Mouse (Mus musculus) liver, postnatal 0 days (tissue): ENCODE results near the gene Plekhm3. TPM values are rescaled to one million over a fixed set of nuclear protein-coding genes. Genes with fewer than 3 reads are reported as not detected.
A peak's percentile ranks its signal among the peaks of the same experiment; 100 is the strongest.

Source experiments
- ATAC-seq: fragments of 200-750 bp; cut with Nextera tagmentation; 2 replicates; pipeline ENCODE4 v1.8.0; 2017; ENCODE audit warnings: mild to moderate bottlenecking, moderate library complexity
- DNase-seq: peaks from one replicate; pipeline ENCODE4 v3.0.0-alpha.2; 2016
- H3K27ac ChIP-seq: fragments of 300-500 bp; sonication (generic); 2 replicates; pipeline ENCODE4 v1.5.1; 2014; ENCODE audit warnings: antibody characterized with exemption, moderate library complexity, mild to moderate bottlenecking, low read depth
- H3K27me3 ChIP-seq: fragments of 300-500 bp; sonication (generic); 2 replicates; pipeline ENCODE4 v1.6.1; 2014; ENCODE audit warnings: low read length, control low read depth, mixed read lengths; ENCODE audit not compliant: insufficient read depth
- H3K36me3 ChIP-seq: fragments of 300-500 bp; sonication (generic); replicated peaks from 2 replicates; pipeline ENCODE4 v1.6.1; 2014; ENCODE audit warnings: mild to moderate bottlenecking, control low read depth, low read length, moderate library complexity, mixed read lengths; ENCODE audit not compliant: insufficient read depth
- H3K4me1 ChIP-seq: fragments of 300-500 bp; sonication (generic); 2 replicates; pipeline ENCODE4 v1.6.1; 2014; ENCODE audit warnings: antibody characterized with exemption, mild to moderate bottlenecking, control low read depth; ENCODE audit not compliant: insufficient read depth
- H3K4me2 ChIP-seq: fragments of 300-500 bp; sonication (generic); 2 replicates; pipeline ENCODE4 v1.6.1; 2014; ENCODE audit warnings: low read depth, mild to moderate bottlenecking, low read length, moderate library complexity, mixed read lengths
- H3K4me3 ChIP-seq: fragments of 300-500 bp; sonication (generic); 2 replicates; pipeline ENCODE4 v1.5.1; 2014; ENCODE audit warnings: low read depth, low read length
- H3K9ac ChIP-seq: fragments of 300-500 bp; sonication (generic); replicated peaks from 2 replicates; pipeline ENCODE4 v1.6.1; 2014; ENCODE audit warnings: mild to moderate bottlenecking, moderate library complexity
- H3K9me3 ChIP-seq: fragments of 300-500 bp; sonication (generic); 2 replicates; pipeline ENCODE4 v1.6.1; 2016; ENCODE audit warnings: mild to moderate bottlenecking, control low read depth, low read length, mixed read lengths
- CTCF ChIP-seq: sonication (generic); IDR thresholded peaks from 2 replicates; pipeline ENCODE4 v1.5.1; 2016; ENCODE audit warnings: antibody characterized with exemption, low read depth
- EP300 ChIP-seq: IDR thresholded peaks from 2 replicates; pipeline ENCODE4 v1.6.1; 2016; ENCODE audit warnings: antibody characterized with exemption, low read depth, mild to moderate bottlenecking
- WGBS: fragments of 180-500 bp; shearing (Covaris S2); extraction: QIAGEN DNeasy Blood & Tissue Kit; methylation state at CpG from one replicate; pipeline ENCODE4 v1.1.7; 2014; ENCODE audit not compliant: insufficient replicate concordance; 5-methylcytosine and 5-hydroxymethylcytosine counted together
- polyA plus RNA-seq: library from polyadenylated mRNA; unstranded; fragments of >200 nt; fragmentation: Nextera tagmentation; extraction: Ambion mirVana; gene quantifications from 2 replicates; pipeline ENCODE4 v1.2.1, GENCODE M21; 2015

Plekhm3 gene
- polyA plus RNA-seq, 1 experiment from 2014 or later, result 1.4 TPM

- ATAC-seq, result no peak
- no peak overlapping the region for H3K9ac ChIP-seq
These were observed 133.1 kb downstream of the Plekhm3 start for GRCm38 (mm10) chr1:64823564-64823963.

GRCm38 (mm10) chr1:64817709-64818108, 138.9 kb downstream of the Plekhm3 start:
- Histone ChIP-seq H3K4me3 (no peak overlapping the region), H3K36me3 (no peaks in the 10 kb centered on the region), H3K27ac (no peak overlapping the region), H3K4me2 (no peak overlapping the region), H3K9me3 (no peaks in the 10 kb centered on the region), H3K9ac (no peak overlapping the region), H3K27me3 (no peaks in the 10 kb centered on the region), H3K4me1 (no peaks in the 10 kb centered on the region)
- DNase-seq (no peak), ATAC-seq (no peak)
- no peak for TF ChIP-seq CTCF
- TF ChIP-seq EP300, result no peak
- WGBS, result 70% methylated on average over 5 of the region's 5 CpGs

More at GRCm38 (mm10) chr1:64823564-64823963, 133.1 kb downstream of the Plekhm3 start:
- no peak overlapping the region for H3K4me3 ChIP-seq
- no peak for TF ChIP-seq CTCF
- no peak for TF ChIP-seq EP300
- no peaks in the 10 kb centered on the region for H3K36me3 ChIP-seq
- no peak overlapping the region for H3K27ac ChIP-seq
- no peaks in the 10 kb centered on the region for H3K9me3 ChIP-seq
- H3K4me2 ChIP-seq, result no peak overlapping the region
- H3K4me1 ChIP-seq, result no peaks in the 10 kb centered on the region
- no peak for DNase-seq
- 43% methylated on average over 6 of the region's 6 CpGs for WGBS
- H3K27me3 ChIP-seq, result no peaks in the 10 kb centered on the region

GRCm38 (mm10) chr1:64813182-64813581, 143.4 kb downstream of the Plekhm3 start:
- H3K9me3 ChIP-seq, result no peaks in the 10 kb centered on the region
- H3K36me3 ChIP-seq, result no peaks in the 10 kb centered on the region
- no peak overlapping the region for H3K4me2 ChIP-seq
- 94% methylated on average over 2 of the region's 2 CpGs for WGBS
- ATAC-seq, result no peak
- no peak overlapping the region for H3K4me3 ChIP-seq
- TF ChIP-seq CTCF (no peak), EP300 (no peak)
- H3K4me1 ChIP-seq, result 0 out of 2 replicates have a peak, but pooled peaks cover 3% of the 10 kb centered on the region
- no peaks in the 10 kb centered on the region for H3K27me3 ChIP-seq
- H3K9ac ChIP-seq, result no peak overlapping the region
- DNase-seq, result no peak
- H3K27ac ChIP-seq, result no peak overlapping the region

GRCm38 (mm10) chr1:64811956-64812355, 144.7 kb downstream of the Plekhm3 start:
- DNase-seq, result no peak
- TF ChIP-seq CTCF (no peak), EP300 (no peak)
- Histone ChIP-seq H3K27ac (no peak overlapping the region), H3K36me3 (no peaks in the 10 kb centered on the region), H3K9me3 (no peaks in the 10 kb centered on the region), H3K4me3 (no peak overlapping the region), H3K4me2 (no peak overlapping the region), H3K9ac (no peak overlapping the region), H3K4me1 (0 out of 2 replicates have a peak, but pooled peaks cover 3% of the 10 kb centered on the region), H3K27me3 (no peaks in the 10 kb centered on the region)
- ATAC-seq, result no peak
- 47% methylated on average over 1 of the region's 1 CpGs for WGBS

- Histone ChIP-seq H3K9me3 (no peaks in the 10 kb centered on the region), H3K4me3 (no peak overlapping the region), H3K27me3 (no peaks in the 10 kb centered on the region), H3K4me2 (no peak overlapping the region), H3K9ac (no peak overlapping the region), H3K36me3 (no peaks in the 10 kb centered on the region), H3K4me1 (peaks cover 6% of the 10 kb centered on the region; the same call in 1 of the 2 replicates), H3K27ac (no peak overlapping the region)
- DNase-seq (no peak), ATAC-seq (peak; percentile 87)
- 67% methylated on average over 2 of the region's 2 CpGs for WGBS
- TF ChIP-seq CTCF (no peak), EP300 (no peak)
These were observed 147.5 kb downstream of the Plekhm3 start for GRCm38 (mm10) chr1:64809085-64809484.

GRCm38 (mm10) chr1:64807766-64808165, 148.9 kb downstream of the Plekhm3 start:
- Histone ChIP-seq H3K4me1 (peaks cover 6% of the 10 kb centered on the region; the same call in 1 of the 2 replicates), H3K4me3 (no peak overlapping the region), H3K9ac (no peak overlapping the region), H3K4me2 (no peak overlapping the region), H3K9me3 (no peaks in the 10 kb centered on the region), H3K27me3 (no peaks in the 10 kb centered on the region), H3K27ac (no peak overlapping the region), H3K36me3 (no peaks in the 10 kb centered on the region)
- WGBS, result 49% methylated on average over 1 of the region's 1 CpGs
- no peak for ATAC-seq
- TF ChIP-seq CTCF, result no peak
- TF ChIP-seq EP300, result no peak
- no peak for DNase-seq

- H3K27me3 ChIP-seq, result no peaks in the 10 kb centered on the region
- H3K4me3 ChIP-seq, result no peak overlapping the region
- peaks cover 6% of the 10 kb centered on the region; the same call in 1 of the 2 replicates for H3K4me1 ChIP-seq
- DNase-seq (no peak), ATAC-seq (no peak)
- H3K4me2 ChIP-seq, result no peak overlapping the region
- no peak overlapping the region for H3K9ac ChIP-seq
- no peaks in the 10 kb centered on the region for H3K9me3 ChIP-seq
- no peaks in the 10 kb centered on the region for H3K36me3 ChIP-seq
- no peak overlapping the region for H3K27ac ChIP-seq
- TF ChIP-seq CTCF (no peak), EP300 (no peak)
- 59% methylated on average over 2 of the region's 2 CpGs for WGBS
These were observed 151.4 kb downstream of the Plekhm3 start for GRCm38 (mm10) chr1:64805217-64805616.
